In genomic region chr7:25781321-25781936, GRCm38 (mm10) we compare ENCODE assay signal across 7 mouse cellular contexts. TPM values are rescaled to one million over a fixed set of nuclear protein-coding genes. Genes with fewer than 3 reads are reported as not detected.
DNase-seq lines count a peak whose midpoint lies in the region; ATAC-seq and TF ChIP-seq lines count a peak whose summit lies in the region.

No protein-coding gene starts in this region.

- intact Hi-C loops in gastrocnemius, adult 2 months (cut with DNase I): no loop called here

- no peak for TF ChIP-seq CTCF in ES-Bruce4 (IDR thresholded peaks at IDR 0.05; ENCODE audit: low read depth, low read length)
- TF ChIP-seq CTCF in gastrocnemius, adult 2 months (IDR thresholded peaks at IDR 0.05): no peak
- no peak for TF ChIP-seq CTCF in midbrain, postnatal 0 days (IDR thresholded peaks at IDR 0.05)

- H3K36me3 ChIP-seq in ES-Bruce4 (ENCODE audit: control insufficient read depth, insufficient read depth, low read length, poor library complexity, severe bottlenecking): no peaks in the 10 kb centered on the region
- peaks cover 60% of the 10 kb centered on the region for H3K36me3 ChIP-seq in limb, embryonic 12.5 days
- H3K36me3 ChIP-seq in midbrain, postnatal 0 days (ENCODE audit: insufficient read depth, low read length): no peaks in the 10 kb centered on the region

- peak overlapping the region; percentile 22 for H3K4me3 ChIP-seq in ES-Bruce4 (ENCODE audit: low read depth, low read length)
- peak overlapping the region; percentile 69 for H3K4me3 ChIP-seq in gastrocnemius, adult 2 months
- H3K4me3 ChIP-seq in limb, embryonic 12.5 days (replicated peaks): peak overlapping the region; percentile 39
- H3K4me3 ChIP-seq in midbrain, postnatal 0 days (ENCODE audit: low read depth, low read length): peak overlapping the region; percentile 35

- WGBS in limb, embryonic 12.5 days: 7% methylated on average over 33 of the region's 33 CpGs
- 9% methylated on average over 30 of the region's 33 CpGs for WGBS in midbrain, postnatal 0 days

- no peaks in the 10 kb centered on the region for H3K27me3 ChIP-seq in ES-Bruce4 (ENCODE audit: control insufficient read depth, insufficient read depth, low read length, poor library complexity, severe bottlenecking)
- H3K27me3 ChIP-seq in limb, embryonic 12.5 days: no peaks in the 10 kb centered on the region
- no peaks in the 10 kb centered on the region for H3K27me3 ChIP-seq in midbrain, postnatal 0 days (ENCODE audit: insufficient read depth, low read length)

- TF ChIP-seq POLR2A in ES-Bruce4 (IDR thresholded peaks at IDR 0.05; ENCODE audit: insufficient read depth, low read length): no peak

- peak overlapping the region; percentile 57 for H3K9ac ChIP-seq in ES-Bruce4 (ENCODE audit: low read depth, poor library complexity, severe bottlenecking)
- peak overlapping the region; percentile 67 for H3K9ac ChIP-seq in limb, embryonic 12.5 days (replicated peaks)
- H3K9ac ChIP-seq in midbrain, postnatal 0 days (replicated peaks; ENCODE audit: low read length, poor library complexity, severe bottlenecking): peak overlapping the region; percentile 62; the same call in 1 of the 2 replicates

- H3K4me2 ChIP-seq in limb, embryonic 12.5 days: peak overlapping the region; percentile 81
- peak overlapping the region; percentile 71 for H3K4me2 ChIP-seq in midbrain, postnatal 0 days (ENCODE audit: low read depth, low read length, poor library complexity, severe bottlenecking)

- H3K27ac ChIP-seq in ES-Bruce4 (ENCODE audit: insufficient read depth, low read length): no peak overlapping the region
- peak overlapping the region; percentile 88 for H3K27ac ChIP-seq in gastrocnemius, adult 2 months
- peak overlapping the region; percentile 86 for H3K27ac ChIP-seq in limb, embryonic 12.5 days
- 0 out of 2 replicates have a peak overlapping the region, but pooled peaks have one; percentile 32 for H3K27ac ChIP-seq in midbrain, postnatal 0 days (ENCODE audit: low read depth, low read length)

- no peak for TF ChIP-seq EP300 in ES-Bruce4 (IDR thresholded peaks at IDR 0.05; ENCODE audit: insufficient read depth, low read depth, low read length)

- no peaks in the 10 kb centered on the region for H3K9me3 ChIP-seq in ES-Bruce4 (replicated peaks; ENCODE audit: control insufficient read depth, insufficient read depth, low read length, poor library complexity, severe bottlenecking)
- no peaks in the 10 kb centered on the region for H3K9me3 ChIP-seq in limb, embryonic 12.5 days
- H3K9me3 ChIP-seq in midbrain, postnatal 0 days (ENCODE audit: low read length): no peaks in the 10 kb centered on the region

- DNase-seq in gastrocnemius, adult 2 months: peak; percentile 68
- no peak for DNase-seq in midbrain, postnatal 0 days (ENCODE audit: low spot score)
- peak; percentile 52 for DNase-seq in thymus, postnatal 14 days

- peak; percentile 64 for ATAC-seq in activated CD4-positive, CD25-positive, alpha-beta regulatory T cell, adult 4 months
- peak; percentile 75 for ATAC-seq in inflammation-experienced regulatory T-cells, adult 6 months
- 0 out of 2 replicates have a peak, but pooled peaks have one; percentile 1 for ATAC-seq in limb, embryonic 12.5 days (ENCODE audit: insufficient number of reproducible peaks, insufficient read depth, low FRiP score, low TSS enrichment, low read depth)
- ATAC-seq in midbrain, postnatal 0 days (ENCODE audit: low FRiP score): peak; percentile 65

- H3K4me1 ChIP-seq in ES-Bruce4 (ENCODE audit: control insufficient read depth, insufficient read depth, low read length): peaks cover 2% of the 10 kb centered on the region
- H3K4me1 ChIP-seq in limb, embryonic 12.5 days (replicated peaks): peaks cover 20% of the 10 kb centered on the region
- 0 out of 2 replicates have a peak, but pooled peaks cover 6% of the 10 kb centered on the region for H3K4me1 ChIP-seq in midbrain, postnatal 0 days (ENCODE audit: insufficient read depth, low read length)

RNA-seq across cellular contexts. Expression of gene Axl, which starts 7.1 kb away (rescaled TPM):
- polyA plus RNA-seq in ES-Bruce4 (2011; ENCODE audit: insufficient read depth, insufficient read length, low read depth, missing spikeins): 16.4 and 21.5 TPM in 2 replicates
- 10 to 100 TPM; 16.5 to 26.4 TPM for polyA plus RNA-seq in activated CD4-positive, CD25-positive, alpha-beta regulatory T cell, adult 4 months (2017; shearing (Covaris generic))
- total RNA-seq in gastrocnemius, adult 2 months (2021): 10 to 100 TPM; 39.9 to 48.6 TPM
- polyA plus RNA-seq in inflammation-experienced regulatory T-cells, adult 6 months (2017; shearing (Covaris generic)): 10 to 100 TPM; 18.6 to 32.5 (median 25.5) TPM
- polyA plus RNA-seq in limb, embryonic 12.5 days (2016; fragmentation: Nextera tagmentation; extraction: Ambion mirVana): 56.3 and 57.2 TPM in 2 replicates
- 22.2 and 28.1 TPM in 2 replicates for total RNA-seq in midbrain, postnatal 0 days (2014; rRNA removed)
- 16.5 and 20.7 TPM in 2 replicates for polyA plus RNA-seq in midbrain, postnatal 0 days (2015; fragmentation: Nextera tagmentation; extraction: Ambion mirVana)

RNA-seq across cellular contexts. Expression of gene Hnrnpul1, which starts 26.9 kb away (rescaled TPM):
- 155 and 156 TPM in 2 replicates for polyA plus RNA-seq in ES-Bruce4 (2011; ENCODE audit: insufficient read depth, insufficient read length, low read depth, missing spikeins)
- 10 to 100 TPM; 47.1 to 58.0 TPM for polyA plus RNA-seq in activated CD4-positive, CD25-positive, alpha-beta regulatory T cell, adult 4 months (2017; shearing (Covaris generic))
- 10 to 100 TPM; 66.3 to 72.8 TPM for total RNA-seq in gastrocnemius, adult 2 months (2021)
- polyA plus RNA-seq in inflammation-experienced regulatory T-cells, adult 6 months (2017; shearing (Covaris generic)): 10 to 100 TPM; 46.6 to 56.2 (median 54.7) TPM
- polyA plus RNA-seq in limb, embryonic 12.5 days (2016; fragmentation: Nextera tagmentation; extraction: Ambion mirVana): 67.6 and 75.0 TPM in 2 replicates
- total RNA-seq in midbrain, postnatal 0 days (2014; rRNA removed): 117 and 126 TPM in 2 replicates
- 41.8 and 47.8 TPM in 2 replicates for polyA plus RNA-seq in midbrain, postnatal 0 days (2015; fragmentation: Nextera tagmentation; extraction: Ambion mirVana)

RNA-seq across cellular contexts. Expression of gene Cyp2s1, which starts 35.3 kb away (rescaled TPM):
- polyA plus RNA-seq in ES-Bruce4 (2011; ENCODE audit: insufficient read depth, insufficient read length, low read depth, missing spikeins): 2.8 and 3.1 TPM in 2 replicates
- 1 to 10 TPM; 3.2 to 4.9 TPM for polyA plus RNA-seq in activated CD4-positive, CD25-positive, alpha-beta regulatory T cell, adult 4 months (2017; shearing (Covaris generic))
- under 1 TPM; 0.10 to 0.56 TPM for total RNA-seq in gastrocnemius, adult 2 months (2021)
- polyA plus RNA-seq in inflammation-experienced regulatory T-cells, adult 6 months (2017; shearing (Covaris generic)): 1 to 10 TPM; 2.9 to 4.1 (median 3.0) TPM
- polyA plus RNA-seq in limb, embryonic 12.5 days (2016; fragmentation: Nextera tagmentation; extraction: Ambion mirVana): 1.2 and 2.1 TPM in 2 replicates
- total RNA-seq in midbrain, postnatal 0 days (2014; rRNA removed): 3.0 and 4.8 TPM in 2 replicates
- 2.5 and 3.4 TPM in 2 replicates for polyA plus RNA-seq in midbrain, postnatal 0 days (2015; fragmentation: Nextera tagmentation; extraction: Ambion mirVana)

Comparison
In these comparisons a context has a peak if more than half of its experiments do, and no peak if none do; other contexts are left out.
1. ATAC-seq: peak in every context shown above with its lines; median percentile 75 in inflammation-experienced regulatory T-cells, adult 6 months; 65 in midbrain, postnatal 0 days; 64 in activated CD4-positive, CD25-positive, alpha-beta regulatory T cell, adult 4 months; 1 in limb, embryonic 12.5 days.